Mouse (Mus musculus): ENCODE data around the gene Frmd7.

The Frmd7 gene

GRCm38 (mm10) chrX:50942610-50943009 lies at the start of gene Frmd7:
TSS of gene Frmd7 (minus strand) at chrX:50942710.
- no peak for DNase-seq

GRCm38 (mm10) chrX:50991324-50991723 lies 48.8 kb upstream of the Frmd7 start:
- no peak for DNase-seq

DNA sequence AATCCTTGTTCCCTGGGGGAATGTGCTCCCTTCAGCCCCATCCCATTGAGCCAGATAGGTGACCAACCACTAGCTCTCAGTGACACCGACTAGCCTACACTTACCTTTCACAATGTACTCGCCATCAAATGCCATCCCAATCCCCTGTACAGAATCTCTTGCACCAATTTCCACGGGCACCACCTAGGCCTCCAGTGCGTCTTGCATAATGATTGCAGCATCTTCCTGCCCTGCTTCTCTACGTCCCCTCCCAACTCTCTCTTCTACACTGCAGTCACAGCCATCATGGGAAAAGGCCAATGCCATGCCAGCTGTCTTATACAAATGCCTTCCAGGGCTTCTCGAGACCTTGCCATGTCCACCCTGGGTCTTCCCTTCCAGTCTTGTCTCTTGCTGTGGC lies 47.4 kb upstream of the Frmd7 start:
- DNase-seq, result no peak

DNA sequence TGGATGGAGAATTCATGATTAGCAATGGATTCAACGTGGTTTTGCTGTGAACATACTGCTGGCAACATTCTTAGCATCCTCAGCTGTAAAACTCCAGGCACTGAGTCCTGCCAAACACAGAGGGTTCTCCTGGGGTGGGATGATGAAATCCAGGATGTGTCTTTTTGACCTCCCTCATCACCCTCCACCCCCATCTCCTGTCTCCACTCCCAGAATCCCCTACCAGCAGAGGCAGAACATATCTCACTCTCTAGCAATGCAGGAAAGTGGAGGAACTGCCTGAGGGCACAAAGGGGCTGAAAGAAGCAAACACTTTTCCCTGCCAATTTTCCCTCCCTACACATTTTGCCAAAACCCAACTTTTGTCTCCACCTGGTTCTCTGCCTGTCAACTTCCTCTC lies 46.1 kb upstream of the Frmd7 start:
- no peak for DNase-seq

- DNase-seq, result no peak
Measured at GRCm38 (mm10) chrX:50978428-50978827, 35.9 kb upstream of the Frmd7 start.

- no peak for DNase-seq
Measured at GRCm38 (mm10) chrX:50972145-50972544, 29.6 kb upstream of the Frmd7 start.

DNA sequence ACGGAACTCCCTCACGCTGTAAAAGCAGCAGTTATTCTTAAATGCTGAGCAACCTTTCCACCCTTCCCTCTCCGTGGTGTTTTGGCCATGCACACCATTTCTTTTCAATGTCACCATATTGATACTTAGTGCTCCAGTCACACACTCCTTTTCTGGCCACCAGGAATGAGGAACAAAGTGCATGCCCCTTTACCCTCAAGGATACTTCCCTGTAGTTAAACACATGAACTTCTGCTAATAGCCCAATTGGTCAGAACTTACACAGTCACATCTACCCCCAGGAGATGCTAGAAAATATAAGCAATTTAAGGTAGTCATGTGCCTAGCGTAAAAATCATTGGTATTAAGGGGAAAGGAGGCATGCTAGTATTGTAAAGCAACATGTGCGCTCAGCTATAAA lies 27.4 kb upstream of the Frmd7 start:
- DNase-seq, result no peak

GRCm38 (mm10) chrX:50968157-50968932 lies 25.8 kb upstream of the Frmd7 start:
- DNase-seq, result no peak

DNA sequence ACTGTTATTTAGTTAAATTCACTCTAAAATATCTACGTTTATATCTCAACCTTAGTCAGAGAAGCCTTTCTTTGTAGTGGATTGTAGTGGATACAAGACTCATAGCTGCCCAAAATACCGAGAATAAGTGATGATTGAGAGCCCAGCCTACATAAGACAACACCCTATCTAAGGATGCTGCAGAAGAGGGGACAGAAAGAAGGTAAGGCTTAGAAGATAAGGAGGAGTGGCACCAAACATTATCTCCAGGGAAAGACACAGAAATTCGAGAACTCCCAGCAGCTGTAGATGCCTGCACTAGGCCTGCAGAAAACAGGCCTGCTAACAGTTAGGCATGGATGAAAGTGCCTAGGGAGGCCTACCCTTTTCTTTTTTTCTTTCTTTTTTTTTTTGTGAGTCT lies 22.6 kb upstream of the Frmd7 start:
- no peak for DNase-seq

GRCm38 (mm10) chrX:50962955-50963354 lies 20.4 kb upstream of the Frmd7 start:
- no peak for DNase-seq

- no peak for DNase-seq
Measured at GRCm38 (mm10) chrX:50948633-50949032, 6.1 kb upstream of the Frmd7 start.

- no peak for DNase-seq
Measured at GRCm38 (mm10) chrX:50948116-50948515, 5.6 kb upstream of the Frmd7 start.

DNA sequence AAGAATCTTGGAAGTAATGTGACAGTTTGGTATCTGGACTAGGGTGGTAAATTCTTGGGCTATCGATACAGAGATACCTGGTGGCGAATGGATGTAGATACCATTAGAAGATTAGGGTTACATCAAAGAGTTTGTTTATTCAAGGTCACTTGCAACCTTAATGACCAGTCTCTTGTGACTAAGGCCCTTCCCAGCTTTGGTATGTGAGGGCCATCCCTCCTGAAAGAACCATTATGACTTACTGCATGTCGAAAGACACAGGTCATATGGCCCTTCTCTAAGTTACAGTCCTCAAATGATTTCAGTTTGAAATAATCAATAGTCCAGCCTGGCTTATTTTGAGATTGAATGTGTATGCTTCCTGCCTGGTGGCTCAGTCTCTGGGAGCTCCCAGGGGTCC lies 5.4 kb downstream of the Frmd7 start:
- no peak for DNase-seq

DNA sequence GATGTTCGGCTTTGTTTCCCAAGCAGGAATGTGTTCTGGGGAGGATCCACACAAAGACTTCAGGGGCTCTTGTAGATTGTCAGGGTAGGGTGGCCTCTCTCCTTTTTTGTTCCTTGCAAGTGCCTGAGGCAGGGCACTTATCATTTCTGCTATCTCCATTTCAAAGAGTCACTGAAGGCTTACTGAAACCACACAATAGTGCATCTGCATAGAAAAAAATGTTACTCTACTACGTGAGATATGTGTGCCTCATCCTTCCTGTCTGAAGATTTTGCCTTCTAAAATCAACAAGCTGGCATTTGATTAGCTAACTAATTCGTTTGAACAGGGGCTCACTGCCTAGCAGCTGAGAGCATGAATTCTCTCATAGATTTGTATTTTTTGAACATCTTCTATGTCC lies 12.2 kb downstream of the Frmd7 start:
- DNase-seq, result no peak

DNA sequence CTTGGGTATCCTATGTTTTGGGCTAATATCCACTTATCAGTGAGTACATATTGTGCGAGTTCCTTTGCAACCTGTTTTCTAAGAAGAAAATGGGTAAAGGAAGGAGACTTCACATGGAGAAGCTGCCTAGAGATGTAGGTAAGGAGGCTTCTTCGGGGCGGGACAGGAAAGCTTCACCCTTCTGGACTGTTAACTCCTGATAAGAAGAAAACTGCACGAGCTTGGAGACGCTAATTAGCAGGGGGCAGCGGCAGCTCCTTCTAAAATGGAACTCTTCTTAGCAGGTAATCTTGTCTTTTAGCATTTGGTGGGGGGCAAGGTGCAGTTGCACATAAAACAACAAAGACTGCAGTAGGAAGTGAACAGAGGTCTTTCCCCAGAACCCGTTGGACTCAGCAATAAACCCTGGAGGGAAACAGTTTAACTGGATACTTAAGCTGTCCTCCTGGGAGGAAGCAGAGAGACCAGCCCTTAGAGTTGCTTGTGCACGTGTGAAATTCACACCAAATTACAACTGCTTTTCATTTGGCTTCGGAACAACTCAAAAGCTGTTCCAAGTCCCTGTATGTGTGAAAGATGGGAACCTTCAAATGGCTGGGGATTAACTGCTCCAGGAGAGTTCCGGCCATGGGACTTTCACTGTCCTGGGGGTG lies 15.5 kb downstream of the Frmd7 start:
- peak; percentile 39 for DNase-seq

DNA sequence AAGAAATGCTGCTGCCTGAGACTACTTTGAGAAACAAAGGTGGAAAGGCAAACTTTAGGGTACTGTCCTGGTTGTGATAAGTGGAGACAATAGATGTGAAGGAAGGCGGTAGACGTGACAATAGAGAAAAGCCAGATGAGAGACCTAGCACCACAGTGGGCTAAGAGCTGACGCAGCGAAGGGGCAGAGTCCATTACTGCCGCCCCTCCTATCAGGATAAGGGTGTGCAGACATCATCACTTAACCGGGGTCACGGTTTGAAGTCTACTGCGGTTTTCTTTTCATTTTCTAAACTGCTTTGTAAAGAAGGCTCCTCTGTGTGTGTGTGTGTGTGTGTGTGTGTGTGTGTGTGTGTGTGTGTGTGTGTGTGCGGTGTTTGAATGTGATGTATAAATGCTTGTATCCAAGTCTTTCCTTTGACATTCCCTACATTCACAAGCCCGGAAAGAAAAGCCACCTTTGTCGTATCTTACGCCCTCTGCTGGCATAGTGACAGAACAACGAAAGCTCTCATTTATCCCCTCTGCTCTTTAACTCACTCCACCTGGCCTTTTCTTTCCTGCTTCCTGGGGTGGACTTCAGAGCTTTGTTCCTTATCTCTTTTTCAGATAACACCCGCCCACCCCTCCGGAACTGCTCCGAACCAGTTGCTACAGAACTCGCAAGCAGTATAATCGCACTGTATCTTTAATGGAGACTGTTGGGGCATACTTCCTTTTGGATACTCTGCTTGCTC lies 17.7 kb downstream of the Frmd7 start:
- DNase-seq, result no peak

DNA sequence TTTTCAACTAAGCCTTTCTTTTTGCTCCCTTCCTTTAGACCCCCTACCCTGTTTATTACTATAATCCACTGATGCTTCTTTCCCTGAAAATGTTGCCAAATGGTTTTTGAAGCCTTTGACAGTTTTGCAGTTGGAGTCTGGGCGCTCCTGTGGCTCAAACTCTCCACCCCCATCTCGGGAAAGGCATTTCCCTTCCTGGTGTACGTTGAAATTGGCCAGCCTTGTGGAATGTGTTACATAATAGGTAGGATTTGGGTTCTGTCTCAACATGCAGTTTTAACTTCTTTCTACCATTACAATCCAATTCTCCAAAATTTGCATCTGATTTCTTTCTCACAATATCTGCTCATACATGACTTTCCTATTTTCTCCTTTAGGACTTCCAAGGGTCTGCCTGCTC lies 23.8 kb downstream of the Frmd7 start:
- DNase-seq, result no peak

DNA sequence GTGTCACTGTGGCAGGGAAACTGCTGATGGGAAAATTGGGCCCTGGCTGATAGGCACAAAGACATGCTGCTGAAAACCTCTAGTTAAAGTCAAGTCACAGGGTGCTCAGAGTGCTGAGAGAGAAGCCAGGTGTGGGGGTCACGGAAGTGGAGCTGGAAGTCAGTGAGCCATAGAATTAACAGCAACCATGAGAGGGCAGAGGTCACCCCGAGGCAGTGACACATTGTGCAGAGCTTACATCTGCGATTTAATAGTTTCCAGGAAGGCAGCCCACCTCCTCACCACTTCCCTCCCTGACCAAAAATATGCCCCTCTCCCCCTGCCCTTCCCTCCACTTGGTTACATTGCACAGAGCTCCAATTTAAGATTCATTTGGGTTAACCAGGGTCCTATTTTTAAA lies 25.1 kb downstream of the Frmd7 start:
- no peak for DNase-seq

DNA sequence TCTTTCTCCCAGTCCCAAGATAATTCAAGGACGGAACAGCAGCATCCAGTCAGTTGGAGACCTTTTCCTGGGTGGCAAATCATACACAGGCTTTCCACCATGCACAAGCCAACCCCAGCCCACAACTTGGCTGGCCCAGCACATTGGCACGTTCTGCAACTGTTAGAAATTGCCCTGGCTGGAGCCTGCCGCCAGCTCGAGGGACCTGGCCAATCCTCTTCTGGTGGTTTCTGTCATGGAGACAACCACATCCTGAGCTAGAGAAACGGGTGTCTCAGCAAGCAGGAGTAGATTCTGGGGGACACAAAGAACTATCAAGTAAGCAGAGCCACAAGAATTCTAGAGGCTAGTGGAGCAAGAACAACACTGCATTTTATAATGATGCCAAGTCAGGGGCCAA lies 32.6 kb downstream of the Frmd7 start:
- no peak for DNase-seq

DNA sequence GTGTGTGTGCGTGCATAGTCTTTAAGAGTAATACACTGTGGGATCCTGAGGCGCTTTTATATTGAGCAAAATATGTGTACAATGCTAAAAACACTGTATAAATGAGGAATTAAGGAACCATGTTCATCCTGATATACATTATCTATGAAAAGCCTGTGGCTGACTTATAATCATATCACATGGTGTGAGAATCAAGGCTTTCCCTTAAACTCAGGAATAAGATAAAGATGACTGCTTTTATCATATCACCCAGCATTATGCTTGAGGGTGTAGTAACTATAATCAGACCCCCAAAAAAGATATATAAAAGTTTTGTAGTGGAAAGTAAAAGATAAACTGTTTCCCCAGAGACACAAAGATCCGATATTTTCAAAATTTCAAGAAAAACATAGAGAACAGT lies 39.0 kb downstream of the Frmd7 start:
- no peak for DNase-seq

GRCm38 (mm10) chrX:50887999-50888398 lies 54.5 kb downstream of the Frmd7 start:
- DNase-seq, result no peak

DNA sequence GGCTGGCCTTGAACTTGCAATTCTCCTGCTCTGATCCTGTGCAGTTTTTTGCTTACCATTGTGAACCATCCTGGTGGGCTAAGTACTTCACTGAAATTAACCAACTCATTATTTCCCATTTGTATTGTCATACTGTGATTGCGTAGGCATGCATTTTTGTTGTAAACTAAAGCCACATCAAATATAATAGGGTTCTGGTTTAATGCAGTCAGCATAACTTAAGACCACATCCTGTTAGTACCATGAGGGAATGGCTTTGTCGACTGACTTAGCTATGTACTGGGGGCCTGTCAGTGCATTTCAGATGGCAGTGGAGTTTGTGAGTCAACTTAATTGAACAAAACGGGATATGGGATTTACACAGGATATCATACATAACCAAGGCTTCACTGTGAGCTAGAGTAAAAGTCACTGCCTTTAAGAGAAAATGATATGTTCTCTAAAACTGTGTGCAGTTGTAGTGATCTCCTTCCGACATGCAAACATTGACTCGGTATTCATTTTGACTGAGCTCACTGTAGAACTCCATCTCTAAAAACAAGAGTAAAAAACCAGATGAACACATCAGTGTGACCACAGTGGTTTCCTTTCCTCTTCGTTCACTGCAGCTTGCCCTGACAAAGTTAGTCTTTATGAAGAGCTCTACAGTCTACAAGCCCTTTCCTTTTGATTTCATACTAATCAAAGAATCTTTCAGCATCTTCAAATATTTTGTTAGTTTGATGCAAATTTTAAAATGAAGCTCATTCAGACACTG lies 68.1 kb downstream of the Frmd7 start:
- no peak for DNase-seq

DNA sequence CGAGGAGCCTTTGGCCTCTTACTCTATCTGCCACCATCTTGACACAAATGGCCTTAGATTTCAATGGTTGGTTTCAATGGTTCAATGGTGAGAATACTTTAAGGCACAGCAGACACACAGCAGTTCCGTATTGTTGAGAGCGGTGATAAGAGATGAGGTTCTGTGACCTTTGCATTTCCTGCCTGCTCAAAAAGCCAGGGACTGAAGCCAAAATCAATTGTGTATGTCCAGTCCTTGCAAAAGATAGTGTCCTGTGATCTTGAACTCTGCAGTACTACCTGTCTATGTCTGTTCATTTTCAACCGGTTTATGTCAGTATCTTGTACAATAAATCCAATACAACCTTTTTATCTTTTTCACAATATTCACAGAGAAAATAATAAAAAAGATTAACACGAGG lies 77.8 kb downstream of the Frmd7 start:
- DNase-seq, result no peak
